Comparison of ENCODE assay signal across 13 mouse cellular contexts in genomic region chr11:69091566-69092385, GRCm38 (mm10). TPM values are rescaled to one million over a fixed set of nuclear protein-coding genes. Genes with fewer than 3 reads are reported as not detected.
A peak's percentile ranks its signal among the peaks of the same experiment; 100 is the strongest.
DNase-seq lines count a peak whose midpoint lies in the region; ATAC-seq lines count a peak whose summit lies in the region.
"Had no signal": no experiment of that assay in that cellular context is flagged by ENCODE, and none has a peak within 500 bp of the region (broad histone marks: within the 10 kb centered on the region; RNA-seq: fewer than 3 reads in every experiment).

No protein-coding gene starts in this region.

- H3K27ac ChIP-seq in heart, embryonic 16.5 days (ENCODE audit: low read length): peak overlapping the region; percentile 58; the same call in 1 of the 2 replicates
- no peak overlapping the region for H3K27ac ChIP-seq in midbrain, embryonic 16.5 days (ENCODE audit: low read length)
- no peak overlapping the region for H3K27ac ChIP-seq in midbrain, embryonic 15.5 days
- 0 out of 2 replicates have a peak overlapping the region, but pooled peaks have one; percentile 28 for H3K27ac ChIP-seq in stomach, embryonic 15.5 days

- H3K4me1 ChIP-seq in heart, embryonic 16.5 days (ENCODE audit: control insufficient read depth, insufficient read depth, low read length): peaks cover 33% of the 10 kb centered on the region
- H3K4me1 ChIP-seq in midbrain, embryonic 16.5 days (ENCODE audit: control insufficient read depth, insufficient read depth, low read length): peaks cover 43% of the 10 kb centered on the region
- H3K4me1 ChIP-seq in midbrain, embryonic 15.5 days: peaks cover 58% of the 10 kb centered on the region
- peaks cover 21% of the 10 kb centered on the region for H3K4me1 ChIP-seq in stomach, embryonic 15.5 days

- H3K4me3 ChIP-seq in heart, embryonic 16.5 days (ENCODE audit: low read length): no peak overlapping the region
- no peak overlapping the region for H3K4me3 ChIP-seq in midbrain, embryonic 16.5 days (ENCODE audit: low read depth, low read length)
- no peak overlapping the region for H3K4me3 ChIP-seq in midbrain, embryonic 15.5 days
- H3K4me3 ChIP-seq in stomach, embryonic 15.5 days (replicated peaks): no peak overlapping the region
- H3K4me3 ChIP-seq: forebrain, embryonic 12.5 days had no signal

- 0 out of 2 replicates have a peak overlapping the region, but pooled peaks have one; percentile 1 for H3K9ac ChIP-seq in heart, embryonic 16.5 days (ENCODE audit: low read length)
- 0 out of 2 replicates have a peak overlapping the region, but pooled peaks have one; percentile 7 for H3K9ac ChIP-seq in midbrain, embryonic 16.5 days (ENCODE audit: low read depth, low read length)
- no peak overlapping the region for H3K9ac ChIP-seq in midbrain, embryonic 15.5 days
- no peak overlapping the region for H3K9ac ChIP-seq in stomach, embryonic 15.5 days
- H3K9ac ChIP-seq: forebrain, embryonic 12.5 days; lung, embryonic 14.5 days had no signal

- 64% methylated on average over 7 of the region's 7 CpGs for WGBS in heart, embryonic 16.5 days
- 61% methylated on average over 7 of the region's 7 CpGs for WGBS in midbrain, embryonic 16.5 days
- 64% methylated on average over 7 of the region's 7 CpGs for WGBS in midbrain, embryonic 15.5 days
- WGBS in stomach, embryonic 15.5 days: 67% methylated on average over 7 of the region's 7 CpGs

- peak; percentile 68 for DNase-seq in cerebellum, adult 9-10 months
- DNase-seq in cerebellum, postnatal 4 days (ENCODE audit: low spot score in 2 of 2): no peak
- DNase-seq in heart, postnatal 4 days: no peak
- no peak for DNase-seq in yolk sac, embryonic 10.5 days (ENCODE audit: low spot score)
- DNase-seq: layer of hippocampus, adult 9-11 months had no signal

- peaks cover 15% of the 10 kb centered on the region for H3K36me3 ChIP-seq in heart, embryonic 16.5 days (ENCODE audit: control insufficient read depth, insufficient read depth)
- peaks cover 8% of the 10 kb centered on the region; the same call in 1 of the 2 replicates for H3K36me3 ChIP-seq in midbrain, embryonic 16.5 days (ENCODE audit: control insufficient read depth, insufficient read depth, low read length)
- peaks cover 9% of the 10 kb centered on the region; the same call in 1 of the 2 replicates for H3K36me3 ChIP-seq in midbrain, embryonic 15.5 days (replicated peaks)
- H3K36me3 ChIP-seq in stomach, embryonic 15.5 days: 0 out of 2 replicates have a peak, but pooled peaks cover 8% of the 10 kb centered on the region

- H3K4me2 ChIP-seq in heart, embryonic 16.5 days (ENCODE audit: low read depth, low read length): no peak overlapping the region
- H3K4me2 ChIP-seq in midbrain, embryonic 16.5 days (ENCODE audit: low read length): no peak overlapping the region
- H3K4me2 ChIP-seq in midbrain, embryonic 15.5 days: no peak overlapping the region
- H3K4me2 ChIP-seq in stomach, embryonic 15.5 days: no peak overlapping the region
- H3K4me2 ChIP-seq: lung, embryonic 14.5 days had no signal

- no peaks in the 10 kb centered on the region for H3K27me3 ChIP-seq in heart, embryonic 16.5 days (ENCODE audit: control insufficient read depth, insufficient read depth, low read length)
- H3K27me3 ChIP-seq in midbrain, embryonic 16.5 days (ENCODE audit: control insufficient read depth, insufficient read depth, low read depth, low read length): no peaks in the 10 kb centered on the region
- H3K27me3 ChIP-seq in midbrain, embryonic 15.5 days (replicated peaks): no peaks in the 10 kb centered on the region
- H3K27me3 ChIP-seq in stomach, embryonic 15.5 days (replicated peaks): no peaks in the 10 kb centered on the region
- H3K27me3 ChIP-seq: forebrain, embryonic 12.5 days had no signal

- H3K9me3 ChIP-seq in heart, embryonic 16.5 days (replicated peaks; ENCODE audit: control insufficient read depth, low read length): no peaks in the 10 kb centered on the region
- no peaks in the 10 kb centered on the region for H3K9me3 ChIP-seq in midbrain, embryonic 16.5 days (replicated peaks; ENCODE audit: control insufficient read depth, low read length, poor library complexity, severe bottlenecking)
- no peaks in the 10 kb centered on the region for H3K9me3 ChIP-seq in midbrain, embryonic 15.5 days
- no peaks in the 10 kb centered on the region for H3K9me3 ChIP-seq in stomach, embryonic 15.5 days
- H3K9me3 ChIP-seq: forebrain, embryonic 12.5 days; G1E had no signal

- no peak for ATAC-seq in heart, embryonic 16.5 days (replicated peaks; ENCODE audit: extremely low read depth, insufficient read depth, low FRiP score)
- ATAC-seq in midbrain, embryonic 16.5 days: no peak
- ATAC-seq in midbrain, embryonic 15.5 days (replicated peaks): no peak
- ATAC-seq in stomach, embryonic 15.5 days (ENCODE audit: insufficient read depth, low FRiP score, low read depth): no peak

RNA-seq across cellular contexts. Expression of gene Per1, which starts 3.2 kb away (rescaled TPM):
- 19.6 and 21.9 TPM in 2 replicates for polyA plus RNA-seq in heart, embryonic 16.5 days (2015; fragmentation: Nextera tagmentation; extraction: Ambion mirVana)
- 10 to 100 TPM; 42.6 to 55.6 TPM for total RNA-seq in heart, postnatal 4 days (2021)
- 12.4 TPM in 2 replicates for polyA plus RNA-seq in midbrain, embryonic 16.5 days (2015; fragmentation: Nextera tagmentation; extraction: Ambion mirVana)
- 11.3 and 12.3 TPM in 2 replicates for polyA plus RNA-seq in midbrain, embryonic 15.5 days (2015; fragmentation: Nextera tagmentation; extraction: Ambion mirVana)
- 15.4 and 20.3 TPM in 2 replicates for polyA plus RNA-seq in stomach, embryonic 15.5 days (2015; fragmentation: Nextera tagmentation; extraction: Ambion mirVana)

RNA-seq across cellular contexts. Expression of gene Vamp2, which starts 3.5 kb away (rescaled TPM):
- polyA plus RNA-seq in heart, embryonic 16.5 days (2015; fragmentation: Nextera tagmentation; extraction: Ambion mirVana): 84.1 and 91.1 TPM in 2 replicates
- total RNA-seq in heart, postnatal 4 days (2021): 10 to 100 TPM; 80.2 to 84.6 TPM
- polyA plus RNA-seq in midbrain, embryonic 16.5 days (2015; fragmentation: Nextera tagmentation; extraction: Ambion mirVana): 335 and 438 TPM in 2 replicates
- polyA plus RNA-seq in midbrain, embryonic 15.5 days (2015; fragmentation: Nextera tagmentation; extraction: Ambion mirVana): 319 and 333 TPM in 2 replicates
- polyA plus RNA-seq in stomach, embryonic 15.5 days (2015; fragmentation: Nextera tagmentation; extraction: Ambion mirVana): 68.5 and 84.6 TPM in 2 replicates

RNA-seq across cellular contexts. Expression of gene Tmem107, which starts 21.2 kb away (rescaled TPM):
- polyA plus RNA-seq in heart, embryonic 16.5 days (2015; fragmentation: Nextera tagmentation; extraction: Ambion mirVana): 43.3 and 46.5 TPM in 2 replicates
- 1 to 10 TPM; 6.7 to 8.6 TPM for total RNA-seq in heart, postnatal 4 days (2021)
- 41.2 and 44.0 TPM in 2 replicates for polyA plus RNA-seq in midbrain, embryonic 16.5 days (2015; fragmentation: Nextera tagmentation; extraction: Ambion mirVana)
- polyA plus RNA-seq in midbrain, embryonic 15.5 days (2015; fragmentation: Nextera tagmentation; extraction: Ambion mirVana): 33.5 and 37.7 TPM in 2 replicates
- 49.6 and 55.0 TPM in 2 replicates for polyA plus RNA-seq in stomach, embryonic 15.5 days (2015; fragmentation: Nextera tagmentation; extraction: Ambion mirVana)

RNA-seq across cellular contexts. Expression of gene Hes7, which starts 28.4 kb away (rescaled TPM):
- 0.50 TPM in 2 replicates for polyA plus RNA-seq in heart, embryonic 16.5 days (2015; fragmentation: Nextera tagmentation; extraction: Ambion mirVana)
- under 1 TPM; 0.23 to 0.29 TPM for total RNA-seq in heart, postnatal 4 days (2021)
- polyA plus RNA-seq in midbrain, embryonic 16.5 days (2015; fragmentation: Nextera tagmentation; extraction: Ambion mirVana): 0.75 and 1.1 TPM in 2 replicates
- 0.86 and 0.89 TPM in 2 replicates for polyA plus RNA-seq in midbrain, embryonic 15.5 days (2015; fragmentation: Nextera tagmentation; extraction: Ambion mirVana)
- polyA plus RNA-seq in stomach, embryonic 15.5 days (2015; fragmentation: Nextera tagmentation; extraction: Ambion mirVana): 0.76 and 1.0 TPM in 2 replicates
- total RNA-seq: hematopoietic stem cell, adult 5-6 weeks had no signal

RNA-seq across cellular contexts. Expression of gene 9130213A22Rik, which starts 30.6 kb away (rescaled TPM):
- polyA plus RNA-seq in heart, embryonic 16.5 days (2015; fragmentation: Nextera tagmentation; extraction: Ambion mirVana): 0.41 and 0.72 TPM in 2 replicates
- under 1 TPM; 0.29 to 0.65 TPM for total RNA-seq in heart, postnatal 4 days (2021)
- polyA plus RNA-seq in midbrain, embryonic 16.5 days (2015; fragmentation: Nextera tagmentation; extraction: Ambion mirVana): 0.49 and 0.65 TPM in 2 replicates
- 0.24 and 0.27 TPM in 2 replicates for polyA plus RNA-seq in midbrain, embryonic 15.5 days (2015; fragmentation: Nextera tagmentation; extraction: Ambion mirVana)
- 0.37 TPM in 2 replicates for polyA plus RNA-seq in stomach, embryonic 15.5 days (2015; fragmentation: Nextera tagmentation; extraction: Ambion mirVana)
- total RNA-seq: hematopoietic stem cell, adult 5-6 weeks had no signal

Comparison
In these comparisons a context has a peak if more than half of its experiments do, and no peak if none do; other contexts are left out.
1. H3K9ac ChIP-seq: peak in heart, embryonic 16.5 days (single experiment) and midbrain, embryonic 16.5 days (single experiment); none in midbrain, embryonic 15.5 days (single experiment) and stomach, embryonic 15.5 days (single experiment).
2. H3K27ac ChIP-seq: peak in heart, embryonic 16.5 days (single experiment) and stomach, embryonic 15.5 days (single experiment); none in midbrain, embryonic 16.5 days (single experiment) and midbrain, embryonic 15.5 days (single experiment).